Mouse (Mus musculus): ENCODE results near the gene Vamp5. TPM values are rescaled to one million over a fixed set of nuclear protein-coding genes. Genes with fewer than 3 reads are reported as not detected.

Vamp5 gene
- polyA plus RNA-seq, 1 experiment from 2014 or later: 80.5 TPM

DNA sequence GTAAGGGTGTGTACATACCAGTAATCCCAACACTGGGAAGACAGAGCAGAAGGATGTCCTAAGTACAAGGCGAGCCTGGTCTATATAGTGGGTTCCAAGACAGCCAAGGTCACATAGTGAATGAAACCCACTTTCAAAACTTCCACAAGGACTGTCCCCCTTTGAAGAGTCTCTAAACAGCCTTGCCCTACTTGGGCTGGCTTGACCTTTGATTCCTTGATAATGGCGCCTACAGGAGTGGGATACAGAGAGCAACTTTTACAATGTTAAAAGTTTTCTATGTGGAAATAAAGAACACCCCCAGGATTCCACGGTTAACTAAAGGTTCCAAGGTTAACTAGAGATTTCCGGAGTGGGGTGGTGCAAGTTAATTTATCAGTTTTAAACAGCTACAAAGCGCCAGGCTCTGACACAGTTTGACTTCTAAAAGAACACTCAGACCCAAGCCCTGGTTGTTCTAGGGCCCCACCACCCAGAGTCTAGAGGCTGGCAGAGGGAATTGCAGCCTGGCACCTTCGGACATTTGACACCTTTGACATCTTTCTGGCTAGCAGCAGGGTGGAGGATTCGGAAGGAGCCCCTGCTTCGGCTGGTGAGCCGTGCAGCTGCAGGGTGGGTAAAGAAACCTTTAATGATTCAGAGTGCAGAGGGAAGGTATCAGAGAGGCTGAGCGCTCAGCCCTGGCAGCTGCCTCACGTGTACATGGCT is 20.2 kb downstream of the Vamp5 start:
- no peak for TF ChIP-seq EP300 (IDR thresholded peaks at IDR 0.05)
- no peak for TF ChIP-seq CTCF (IDR thresholded peaks at IDR 0.05)
- H3K36me3 ChIP-seq (ENCODE audit: insufficient read depth, low read length): peaks cover 19% of the 10 kb centered on the region
- no peak overlapping the region for H3K4me3 ChIP-seq (ENCODE audit: low read depth, low read length)
- H3K4me1 ChIP-seq (ENCODE audit: insufficient read depth, low read depth, low read length): peaks cover 10% of the 10 kb centered on the region; the same call in 1 of the 2 replicates
- WGBS: 73% methylated on average over 11 of the region's 11 CpGs
- ATAC-seq: no peak
- H3K9ac ChIP-seq (replicated peaks; ENCODE audit: low read depth): no peak overlapping the region
- H3K27ac ChIP-seq (ENCODE audit: low read length): 0 out of 2 replicates have a peak overlapping the region, but pooled peaks have one; percentile 71
- no peaks in the 10 kb centered on the region for H3K9me3 ChIP-seq (ENCODE audit: low read length)
- H3K27me3 ChIP-seq (replicated peaks; ENCODE audit: insufficient read depth, low read length): no peaks in the 10 kb centered on the region
- no peak for DNase-seq (ENCODE audit: low spot score)
- H3K4me2 ChIP-seq (replicated peaks; ENCODE audit: low read depth, low read length): 0 out of 2 replicates have a peak overlapping the region, but pooled peaks have one; percentile 71

DNA sequence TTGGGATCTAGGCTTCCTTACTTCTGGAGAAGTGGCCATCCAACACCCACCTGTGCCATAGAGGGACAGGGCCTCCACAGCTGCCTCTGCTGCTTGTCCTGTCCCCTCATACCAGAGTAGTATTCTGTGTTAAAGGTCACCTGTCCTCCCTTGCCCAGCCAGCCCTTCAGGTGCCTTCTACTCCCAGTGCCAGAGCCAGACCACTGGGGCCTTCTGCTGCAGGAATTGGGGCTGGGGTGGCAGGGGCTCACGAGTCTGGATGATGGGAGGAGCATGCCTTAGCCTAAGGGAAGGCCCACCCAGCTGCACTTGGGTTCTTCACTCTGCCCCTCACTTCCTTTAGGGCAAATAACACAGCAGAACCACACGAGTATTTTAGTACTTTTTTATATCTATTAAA is 20.9 kb downstream of the Vamp5 start:
- H3K4me1 ChIP-seq (ENCODE audit: insufficient read depth, low read depth, low read length): peaks cover 16% of the 10 kb centered on the region; the same call in 1 of the 2 replicates

DNA sequence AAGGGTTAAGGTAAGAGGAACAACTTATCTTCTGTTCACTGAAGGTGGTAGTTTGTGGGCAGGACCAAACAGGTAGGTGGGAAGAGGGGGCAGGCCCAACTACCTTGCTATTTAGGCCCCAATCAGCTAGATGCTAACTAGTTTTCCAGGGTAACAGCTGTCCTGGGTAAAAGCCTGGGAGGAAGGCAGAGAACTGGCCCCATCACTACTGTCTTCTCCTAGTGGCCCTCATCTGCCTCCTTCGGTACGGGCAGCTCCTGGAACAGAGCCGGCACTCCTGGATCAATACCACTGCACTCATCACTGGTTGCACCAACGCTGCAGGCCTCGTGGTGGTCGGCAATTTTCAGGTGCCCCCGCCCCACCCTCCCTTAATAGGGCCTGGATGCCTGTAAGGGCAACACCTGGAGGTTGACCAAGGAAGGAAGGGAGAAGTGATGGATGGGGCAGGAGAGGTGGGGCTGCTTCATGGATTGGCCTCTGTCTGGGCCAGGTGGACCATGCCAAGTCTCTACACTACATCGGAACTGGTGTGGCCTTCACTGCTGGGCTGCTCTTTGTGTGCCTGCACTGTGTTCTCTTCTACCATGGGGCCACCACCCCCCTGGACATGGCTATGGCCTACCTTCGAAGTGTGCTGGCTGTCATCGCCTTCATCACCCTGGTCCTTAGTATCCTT is 22.0 kb downstream of the Vamp5 start:
- 89% methylated on average over 10 of the region's 10 CpGs for WGBS
- H3K4me3 ChIP-seq (ENCODE audit: low read depth, low read length): no peak overlapping the region
- no peak overlapping the region for H3K9ac ChIP-seq (replicated peaks; ENCODE audit: low read depth)
- H3K27me3 ChIP-seq (replicated peaks; ENCODE audit: insufficient read depth, low read length): no peaks in the 10 kb centered on the region
- 0 out of 2 replicates have a peak overlapping the region, but pooled peaks have one; percentile 9 for H3K27ac ChIP-seq (ENCODE audit: low read length)
- H3K4me1 ChIP-seq (ENCODE audit: insufficient read depth, low read depth, low read length): peaks cover 26% of the 10 kb centered on the region
- H3K9me3 ChIP-seq (ENCODE audit: low read length): no peaks in the 10 kb centered on the region
- ATAC-seq (no peak), DNase-seq (ENCODE audit: low spot score) (no peak)
- TF ChIP-seq EP300 (IDR thresholded peaks at IDR 0.05) (no peak), CTCF (IDR thresholded peaks at IDR 0.05) (no peak)
- H3K36me3 ChIP-seq (ENCODE audit: insufficient read depth, low read length): peaks cover 19% of the 10 kb centered on the region
- H3K4me2 ChIP-seq (replicated peaks; ENCODE audit: low read depth, low read length): no peak overlapping the region

More for the DNA sequence above, 20.9 kb downstream of the Vamp5 start:
- H3K4me2 ChIP-seq (replicated peaks; ENCODE audit: low read depth, low read length): no peak overlapping the region
- H3K27ac ChIP-seq (ENCODE audit: low read length): no peak overlapping the region
- H3K9me3 ChIP-seq (ENCODE audit: low read length): no peaks in the 10 kb centered on the region
- ATAC-seq (no peak), DNase-seq (ENCODE audit: low spot score) (no peak)
- peaks cover 19% of the 10 kb centered on the region for H3K36me3 ChIP-seq (ENCODE audit: insufficient read depth, low read length)
- H3K9ac ChIP-seq (replicated peaks; ENCODE audit: low read depth): no peak overlapping the region
- no peak for TF ChIP-seq EP300 (IDR thresholded peaks at IDR 0.05)
- H3K4me3 ChIP-seq (ENCODE audit: low read depth, low read length): no peak overlapping the region
- H3K27me3 ChIP-seq (replicated peaks; ENCODE audit: insufficient read depth, low read length): no peaks in the 10 kb centered on the region
- WGBS: 86% methylated on average over 2 of the region's 2 CpGs

DNA sequence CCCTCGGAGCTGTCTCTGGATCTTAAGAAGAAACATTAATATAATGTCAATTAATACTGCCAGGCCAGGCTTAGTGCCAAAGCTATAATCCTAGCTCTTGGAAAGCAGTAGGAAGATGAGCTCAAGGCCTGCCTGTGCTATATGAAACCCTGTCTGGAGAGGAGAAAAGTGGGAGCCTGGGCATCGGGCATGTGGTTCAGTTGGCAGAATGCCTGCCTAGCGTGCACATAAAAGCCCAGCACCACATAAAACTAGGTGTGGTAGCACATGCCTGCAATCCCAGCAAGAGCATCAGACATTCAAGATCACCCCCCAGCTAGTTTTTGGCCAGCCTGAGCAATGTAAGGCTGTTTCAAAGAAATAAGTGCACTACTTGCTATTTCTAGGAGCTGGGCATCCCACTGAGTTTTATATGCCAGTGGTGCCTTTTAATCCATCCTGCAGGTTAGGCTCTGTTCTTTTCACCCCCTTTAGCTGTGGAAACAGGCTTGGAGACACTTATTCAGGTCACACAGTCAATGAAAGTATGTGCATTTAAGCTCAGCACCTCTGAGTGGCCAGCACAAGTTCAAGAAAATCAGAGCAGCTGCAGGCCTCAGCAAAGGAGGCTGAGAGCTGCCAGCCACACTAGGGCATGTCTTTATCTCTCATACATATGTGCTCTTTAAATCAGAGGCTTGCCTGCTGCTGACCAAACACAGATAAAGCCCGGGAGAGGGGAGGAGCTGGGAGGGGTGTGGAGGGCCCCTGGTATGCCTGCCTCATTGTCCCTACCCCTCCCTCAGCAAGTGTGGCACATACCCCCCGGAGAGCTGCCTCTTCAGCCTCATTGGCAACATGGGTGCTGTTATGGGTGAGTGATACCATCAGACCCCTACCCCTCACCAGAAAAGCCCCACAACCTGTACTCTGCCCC is 22.8 kb downstream of the Vamp5 start:
- Histone ChIP-seq H3K9me3 (ENCODE audit: low read length) (no peaks in the 10 kb centered on the region), H3K4me3 (ENCODE audit: low read depth, low read length) (no peak overlapping the region), H3K27ac (ENCODE audit: low read length) (peak overlapping the region; percentile 9; the same call in 1 of the 2 replicates), H3K4me2 (replicated peaks; ENCODE audit: low read depth, low read length) (no peak overlapping the region), H3K9ac (replicated peaks; ENCODE audit: low read depth) (no peak overlapping the region), H3K4me1 (ENCODE audit: insufficient read depth, low read depth, low read length) (peaks cover 28% of the 10 kb centered on the region), H3K36me3 (ENCODE audit: insufficient read depth, low read length) (peaks cover 19% of the 10 kb centered on the region), H3K27me3 (replicated peaks; ENCODE audit: insufficient read depth, low read length) (no peaks in the 10 kb centered on the region)
- no peak for DNase-seq (ENCODE audit: low spot score)
- no peak for ATAC-seq
- no peak for TF ChIP-seq EP300 (IDR thresholded peaks at IDR 0.05)
- no peak for TF ChIP-seq CTCF (IDR thresholded peaks at IDR 0.05)
- WGBS: 57% methylated on average over 5 of the region's 5 CpGs

DNA sequence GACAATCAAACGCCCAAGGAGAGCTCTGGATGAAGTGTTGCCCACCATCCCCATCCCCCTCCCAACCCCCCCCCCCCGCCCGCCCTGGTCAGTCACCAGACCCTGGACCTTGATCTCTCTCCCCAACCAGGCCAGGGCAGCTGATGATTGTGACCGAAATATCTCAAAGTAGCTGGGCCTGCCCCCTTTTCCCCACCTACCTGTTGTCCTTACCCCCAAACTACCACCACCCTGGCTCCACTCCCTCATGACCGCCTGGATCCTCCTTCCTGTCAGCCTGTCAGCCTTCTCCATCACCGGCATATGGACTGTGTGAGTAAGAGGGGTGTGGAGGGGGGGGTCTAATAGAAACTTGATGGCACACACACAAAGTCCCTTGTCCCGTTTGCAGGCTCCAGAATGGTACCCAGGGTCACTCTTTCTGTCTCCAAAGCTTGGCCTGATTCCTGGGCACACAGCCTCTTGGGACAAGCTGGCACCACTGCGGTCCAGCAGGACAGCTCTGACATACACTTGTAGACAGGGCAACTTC is 24.2 kb downstream of the Vamp5 start:
- Histone ChIP-seq H3K27ac (ENCODE audit: low read length) (peak overlapping the region; percentile 72), H3K36me3 (ENCODE audit: insufficient read depth, low read length) (peaks cover 19% of the 10 kb centered on the region), H3K27me3 (replicated peaks; ENCODE audit: insufficient read depth, low read length) (no peaks in the 10 kb centered on the region), H3K4me3 (ENCODE audit: low read depth, low read length) (peak overlapping the region; percentile 59), H3K4me2 (replicated peaks; ENCODE audit: low read depth, low read length) (peak overlapping the region; percentile 85), H3K4me1 (ENCODE audit: insufficient read depth, low read depth, low read length) (peaks cover 28% of the 10 kb centered on the region), H3K9ac (replicated peaks; ENCODE audit: low read depth) (peak overlapping the region; percentile 54), H3K9me3 (ENCODE audit: low read length) (no peaks in the 10 kb centered on the region)
- no peak for DNase-seq (ENCODE audit: low spot score)
- WGBS: 33% methylated on average over 8 of the region's 8 CpGs
- ATAC-seq: no peak
- TF ChIP-seq CTCF (IDR thresholded peaks at IDR 0.05) (no peak), EP300 (IDR thresholded peaks at IDR 0.05) (no peak)
